Mouse (Mus musculus) midbrain, embryonic 10.5 days (tissue): ENCODE data around the gene Helz. TPM values are rescaled to one million over a fixed set of nuclear protein-coding genes. Genes with fewer than 3 reads are reported as not detected.

ENCODE experiments used
- DNase-seq: peaks from one replicate; pipeline ENCODE4 v3.0.0-alpha.2; 2017; ENCODE audit warnings: low spot score
- H3K27ac ChIP-seq: fragments of 300-500 bp; sonication (generic); replicated peaks from 2 replicates; pipeline ENCODE4 v1.5.1; 2016; ENCODE audit warnings: mild to moderate bottlenecking
- H3K27me3 ChIP-seq: fragments of 300-500 bp; sonication (generic); 2 replicates; pipeline ENCODE4 v1.6.1; 2016; ENCODE audit warnings: low read depth, mild to moderate bottlenecking; ENCODE audit not compliant: poor library complexity, severe bottlenecking
- H3K36me3 ChIP-seq: fragments of 300-500 bp; sonication (generic); 2 replicates; pipeline ENCODE4 v1.6.1; 2016; ENCODE audit warnings: mild to moderate bottlenecking, moderate library complexity
- H3K4me1 ChIP-seq: fragments of 300-500 bp; sonication (generic); 2 replicates; pipeline ENCODE4 v1.6.1; 2016
- H3K4me3 ChIP-seq: fragments of 300-500 bp; sonication (generic); 2 replicates; pipeline ENCODE4 v1.5.1; 2016; ENCODE audit warnings: mild to moderate bottlenecking, moderate library complexity
- H3K9me3 ChIP-seq: fragments of 300-500 bp; sonication (generic); replicated peaks from 2 replicates; pipeline ENCODE4 v1.6.1; 2016; ENCODE audit warnings: mild to moderate bottlenecking
- WGBS: fragments of 180-500 bp; shearing (Covaris S2); methylation state at CpG from one replicate; pipeline ENCODE4 v1.1.7; 2016; 5-methylcytosine and 5-hydroxymethylcytosine counted together
- microRNA-seq: library from miRNA; unstranded; fragments of <30 nt; microRNA quantifications from one replicate; pipeline ENCODE4, GENCODE M21; 2017
- polyA plus RNA-seq: library from polyadenylated mRNA; unstranded; fragments of >200 nt; fragmentation: Nextera tagmentation; extraction: Ambion mirVana; gene quantifications from 2 replicates; pipeline ENCODE4 v1.2.1, GENCODE M21; 2016

Helz gene
- polyA plus RNA-seq, 1 experiment from 2014 or later: 19.0 TPM

DNA sequence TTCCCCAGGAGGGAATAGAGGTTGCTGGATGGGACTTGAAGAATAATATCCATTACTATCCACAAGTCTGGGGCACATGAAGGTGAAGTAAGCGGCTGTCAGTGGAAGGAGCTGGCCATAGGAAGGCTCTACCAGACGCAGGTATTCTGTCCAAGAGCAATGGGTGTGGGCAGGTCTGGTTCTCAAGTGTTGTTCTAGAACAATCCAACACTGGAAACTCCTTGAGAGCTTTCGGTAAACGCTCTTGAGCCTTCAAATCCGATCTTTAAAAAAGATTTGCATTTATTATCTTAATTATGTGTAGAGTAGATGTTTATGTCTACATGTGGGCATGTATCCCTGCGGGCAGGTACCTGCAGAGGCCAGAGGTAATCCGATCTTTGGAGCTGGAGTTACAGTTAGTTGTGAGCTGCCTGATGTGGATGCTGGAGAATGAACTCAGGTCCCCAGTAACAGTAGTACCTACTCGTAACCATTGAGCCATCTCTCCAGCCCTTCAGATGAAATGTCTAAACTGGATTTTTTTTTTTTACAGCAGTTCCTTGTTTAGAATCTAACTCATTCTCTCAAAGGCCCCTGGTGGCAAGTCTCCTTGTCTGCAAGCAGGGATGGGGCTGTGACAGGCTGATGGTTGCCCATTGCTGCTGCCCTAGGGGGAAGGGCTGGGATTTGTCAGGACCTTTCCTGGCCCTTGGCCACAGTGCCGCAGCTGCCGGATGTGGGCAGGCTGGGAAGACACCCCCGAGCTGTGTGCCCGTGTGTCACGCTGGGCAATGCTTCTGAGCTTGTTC, 180.5 kb downstream of the Helz start:
- Histone ChIP-seq H3K4me3 (no peak overlapping the region), H3K27ac (no peak overlapping the region), H3K9me3 (no peaks in the 10 kb centered on the region), H3K36me3 (peaks cover 23% of the 10 kb centered on the region), H3K4me1 (0 out of 2 replicates have a peak, but pooled peaks cover 2% of the 10 kb centered on the region), H3K27me3 (no peaks in the 10 kb centered on the region)
- no peak for DNase-seq
- WGBS: 86% methylated on average over 13 of the region's 13 CpGs

DNA sequence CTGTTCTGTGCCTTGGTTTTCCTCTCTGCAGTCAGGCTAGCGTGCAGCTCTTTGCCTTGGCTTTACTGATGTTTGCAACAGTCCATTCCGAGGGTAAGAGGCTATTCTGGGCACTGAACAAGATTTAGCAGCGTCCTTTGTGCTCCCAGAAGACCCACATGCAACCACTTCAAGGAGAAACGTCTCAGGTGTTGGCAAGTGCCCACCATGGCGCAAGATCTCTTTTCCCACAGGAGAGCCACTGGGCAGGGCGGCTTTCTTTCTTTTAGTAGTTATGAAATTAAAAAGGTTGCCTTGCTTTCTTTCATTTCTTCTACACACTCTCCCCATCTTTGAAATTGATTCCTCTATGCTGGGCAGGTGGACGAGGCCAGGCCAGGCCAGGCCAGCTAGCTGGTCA, 181.4 kb downstream of the Helz start:
- no peaks in the 10 kb centered on the region for H3K27me3 ChIP-seq
- no peak for DNase-seq
- WGBS: 83% methylated on average over 7 of the region's 7 CpGs
- H3K36me3 ChIP-seq: peaks cover 32% of the 10 kb centered on the region
- H3K4me3 ChIP-seq: no peak overlapping the region
- H3K27ac ChIP-seq: no peak overlapping the region
- H3K4me1 ChIP-seq: 0 out of 2 replicates have a peak, but pooled peaks cover 2% of the 10 kb centered on the region
- no peaks in the 10 kb centered on the region for H3K9me3 ChIP-seq

- no peak overlapping the region for H3K4me3 ChIP-seq
- H3K27me3 ChIP-seq: no peaks in the 10 kb centered on the region
- H3K27ac ChIP-seq: no peak overlapping the region
- DNase-seq: no peak
- no peaks in the 10 kb centered on the region for H3K9me3 ChIP-seq
- peaks cover 50% of the 10 kb centered on the region for H3K36me3 ChIP-seq
- WGBS: 86% methylated on average over 4 of the region's 4 CpGs
- H3K4me1 ChIP-seq: 0 out of 2 replicates have a peak, but pooled peaks cover 2% of the 10 kb centered on the region
Observed at GRCm38 (mm10) chr11:107730940-107731339, 183.2 kb downstream of the Helz start.

DNA sequence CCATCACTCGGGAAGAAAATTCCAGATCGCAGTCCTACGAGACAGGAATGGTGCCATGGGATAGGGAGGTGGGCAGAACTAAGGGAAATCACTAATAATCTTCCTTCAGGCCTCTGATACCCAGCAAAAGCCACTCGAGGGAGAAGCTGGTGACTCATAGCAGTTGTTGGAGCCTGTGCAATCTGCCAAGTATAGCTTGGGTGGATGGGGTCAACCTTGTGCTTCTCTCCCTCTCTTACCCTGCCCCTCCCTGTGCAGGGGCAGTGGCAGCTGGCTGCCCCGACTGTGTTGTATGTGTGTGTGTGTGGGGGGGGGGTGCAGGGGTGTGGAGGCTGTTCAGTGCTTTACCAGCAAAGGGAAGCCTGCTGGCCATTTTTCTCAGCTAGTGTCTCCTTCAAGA, 183.8 kb downstream of the Helz start:
- no peak for DNase-seq
- WGBS: 94% methylated on average over 5 of the region's 5 CpGs
- Histone ChIP-seq H3K4me1 (0 out of 2 replicates have a peak, but pooled peaks cover 2% of the 10 kb centered on the region), H3K36me3 (peaks cover 56% of the 10 kb centered on the region), H3K9me3 (no peaks in the 10 kb centered on the region), H3K4me3 (no peak overlapping the region), H3K27ac (no peak overlapping the region), H3K27me3 (no peaks in the 10 kb centered on the region)

GRCm38 (mm10) chr11:107734133-107734532, 186.4 kb downstream of the Helz start:
- Histone ChIP-seq H3K4me1 (peaks cover 3% of the 10 kb centered on the region; the same call in 1 of the 2 replicates), H3K36me3 (peaks cover 81% of the 10 kb centered on the region), H3K27ac (no peak overlapping the region), H3K4me3 (no peak overlapping the region), H3K9me3 (no peaks in the 10 kb centered on the region), H3K27me3 (no peaks in the 10 kb centered on the region)
- WGBS: 88% methylated on average over 7 of the region's 7 CpGs
- no peak for DNase-seq

DNA sequence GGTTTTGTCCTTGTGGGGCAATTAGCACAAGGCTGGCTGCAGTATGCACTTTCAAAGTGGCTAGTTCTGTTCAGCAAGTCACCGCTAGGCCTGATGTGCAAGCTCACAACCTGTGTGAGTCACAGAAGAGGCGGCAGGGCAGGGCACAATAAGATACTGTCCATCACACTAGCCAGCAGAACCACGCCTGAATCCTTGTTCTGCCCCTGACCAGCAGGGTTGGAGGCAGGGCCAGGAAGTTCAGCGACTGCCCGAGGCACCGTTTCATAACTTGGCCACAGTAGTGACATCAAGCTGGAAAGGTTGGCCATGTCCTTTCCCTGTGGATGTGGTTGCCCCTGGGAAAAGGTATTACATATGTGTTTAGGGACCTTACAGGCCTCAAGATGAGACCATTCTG, 190.2 kb downstream of the Helz start:
- Histone ChIP-seq H3K36me3 (peaks cover 90% of the 10 kb centered on the region), H3K4me1 (peaks cover 29% of the 10 kb centered on the region), H3K27ac (no peak overlapping the region), H3K9me3 (no peaks in the 10 kb centered on the region), H3K27me3 (no peaks in the 10 kb centered on the region), H3K4me3 (no peak overlapping the region)
- WGBS: 93% methylated on average over 6 of the region's 6 CpGs
- DNase-seq: no peak

- DNase-seq: no peak
- Histone ChIP-seq H3K27me3 (no peaks in the 10 kb centered on the region), H3K27ac (no peak overlapping the region), H3K36me3 (peaks cover 89% of the 10 kb centered on the region), H3K9me3 (no peaks in the 10 kb centered on the region), H3K4me3 (no peak overlapping the region), H3K4me1 (peaks cover 29% of the 10 kb centered on the region)
- 87% methylated on average over 20 of the region's 20 CpGs for WGBS
Observed at GRCm38 (mm10) chr11:107738418-107739099, 190.8 kb downstream of the Helz start.

- Histone ChIP-seq H3K4me1 (peaks cover 29% of the 10 kb centered on the region), H3K4me3 (no peak overlapping the region), H3K27me3 (no peaks in the 10 kb centered on the region), H3K27ac (no peak overlapping the region), H3K36me3 (peaks cover 53% of the 10 kb centered on the region), H3K9me3 (no peaks in the 10 kb centered on the region)
- no peak for DNase-seq
- 83% methylated on average over 3 of the region's 3 CpGs for WGBS
Observed at GRCm38 (mm10) chr11:107743100-107743499, 195.4 kb downstream of the Helz start.

Small RNAs within 50 kb of the gene (microRNA-seq; reads per million reads assigned to microRNA genes)
- not detected for gene Mir6932

Other genes starting within 250 kb of the Helz start
- gene Pitpnc1, start 77.2 kb upstream of the Helz start, polyA plus RNA-seq: 20.4 and 26.1 TPM in 2 replicates
- gene Psmd12, start 68.4 kb upstream of the Helz start, polyA plus RNA-seq: 221 and 237 TPM in 2 replicates
- gene Cacng1, start 168.6 kb downstream of the Helz start, polyA plus RNA-seq: 0.31 TPM in 1 of 2 replicates, not detected in the other
- 8.9 and 14.3 TPM in 2 replicates for gene Cacng4, start 246.6 kb downstream of the Helz start, polyA plus RNA-seq